Mouse (Mus musculus) spleen, postnatal 10 days (tissue): ENCODE measurements around the gene Vmn2r121.

Source experiments
- DNase-seq, 2 experiments: peaks; one replicate each; pipeline ENCODE4 v3.0.0; 2021 to 2022; ENCODE audit warnings: low spot score in 2 of 2

Vmn2r121 gene

GRCm38 (mm10) chrX:124135852-124136251 is at the start of gene Vmn2r121:
Gene Vmn2r121, minus strand, starts transcription at chrX:124135952.
- no peak for DNase-seq
